Mouse (Mus musculus): ENCODE measurements around the gene Ror1.
A peak's percentile ranks its signal among the peaks of the same experiment; 100 is the strongest.

The Ror1 gene

GRCm38 (mm10) chr4:100335168-100335567, 239.6 kb downstream of the Ror1 start:
- no peak for DNase-seq

GRCm38 (mm10) chr4:100347791-100348190, 252.2 kb downstream of the Ror1 start:
- DNase-seq = no peak

- no peak for DNase-seq
Measured at GRCm38 (mm10) chr4:100350106-100350795, 254.7 kb downstream of the Ror1 start.

- no peak for DNase-seq
Measured at GRCm38 (mm10) chr4:100351797-100352290, 256.3 kb downstream of the Ror1 start.

- DNase-seq = peak; percentile 18
Measured at GRCm38 (mm10) chr4:100355566-100355965, 260.0 kb downstream of the Ror1 start.

GRCm38 (mm10) chr4:100357881-100358589, 262.4 kb downstream of the Ror1 start:
- no peak for DNase-seq

GRCm38 (mm10) chr4:100363666-100364065, 268.1 kb downstream of the Ror1 start:
- no peak for DNase-seq

- no peak for DNase-seq
Measured at GRCm38 (mm10) chr4:100368691-100369090, 273.1 kb downstream of the Ror1 start.

GRCm38 (mm10) chr4:100369541-100370174, 274.1 kb downstream of the Ror1 start:
- DNase-seq = no peak

GRCm38 (mm10) chr4:100372806-100373205, 277.2 kb downstream of the Ror1 start:
- no peak for DNase-seq

- DNase-seq = no peak
Measured at GRCm38 (mm10) chr4:100373780-100374179, 278.2 kb downstream of the Ror1 start.

GRCm38 (mm10) chr4:100375286-100375685, 279.7 kb downstream of the Ror1 start:
- DNase-seq = no peak

GRCm38 (mm10) chr4:100376163-100376562, 280.6 kb downstream of the Ror1 start:
- no peak for DNase-seq

GRCm38 (mm10) chr4:100377231-100377630, 281.6 kb downstream of the Ror1 start:
- no peak for DNase-seq

GRCm38 (mm10) chr4:100377996-100378395, 282.4 kb downstream of the Ror1 start:
- no peak for DNase-seq

- no peak for DNase-seq
Measured at GRCm38 (mm10) chr4:100381760-100382159, 286.2 kb downstream of the Ror1 start.

- DNase-seq = no peak
Measured at GRCm38 (mm10) chr4:100386272-100386988, 290.8 kb downstream of the Ror1 start.

- no peak for DNase-seq
Measured at GRCm38 (mm10) chr4:100390436-100390835, 294.8 kb downstream of the Ror1 start.

- no peak for DNase-seq
Measured at GRCm38 (mm10) chr4:100391021-100391420, 295.4 kb downstream of the Ror1 start.

- peak; percentile 31 for DNase-seq
Measured at GRCm38 (mm10) chr4:100393374-100394061, 297.9 kb downstream of the Ror1 start.

GRCm38 (mm10) chr4:100395407-100395806, 299.8 kb downstream of the Ror1 start:
- no peak for DNase-seq

GRCm38 (mm10) chr4:100398079-100398478, 302.5 kb downstream of the Ror1 start:
- DNase-seq = no peak
